Mouse (Mus musculus): Measurements from ENCODE around the gene Tcea2. TPM values are rescaled to one million over a fixed set of nuclear protein-coding genes. Genes with fewer than 3 reads are reported as not detected.

Gene Tcea2
- polyA plus RNA-seq, 1 experiment from 2014 or later, result 12.1 TPM

GRCm38 (mm10) chr2:181689466-181690160, 9.5 kb downstream of the Tcea2 start:
- Histone ChIP-seq H3K27me3 (replicated peaks; ENCODE audit: control insufficient read depth, insufficient read depth, low read length) (no peaks in the 10 kb centered on the region), H3K4me1 (replicated peaks; ENCODE audit: control insufficient read depth, insufficient read depth, low read length) (no peaks in the 10 kb centered on the region; the same call in none of the 2 replicates), H3K4me2 (no peak overlapping the region), H3K36me3 (ENCODE audit: control insufficient read depth, insufficient read depth, low read length) (peaks cover 9% of the 10 kb centered on the region), H3K27ac (ENCODE audit: low read depth, low read length) (no peak overlapping the region), H3K9ac (ENCODE audit: low read depth, low read length) (no peak overlapping the region), H3K9me3 (ENCODE audit: control insufficient read depth, low read length) (no peaks in the 10 kb centered on the region), H3K4me3 (ENCODE audit: low read depth, low read length) (no peak overlapping the region)
- ATAC-seq (replicated peaks; ENCODE audit: low FRiP score), result no peak
- DNase-seq (ENCODE audit: low spot score), result peak; percentile 20
- WGBS, result 83% methylated on average over 10 of the region's 10 CpGs

- Histone ChIP-seq H3K4me1 (replicated peaks; ENCODE audit: control insufficient read depth, insufficient read depth, low read length) (no peaks in the 10 kb centered on the region; the same call in none of the 2 replicates), H3K9ac (ENCODE audit: low read depth, low read length) (no peak overlapping the region), H3K36me3 (ENCODE audit: control insufficient read depth, insufficient read depth, low read length) (peaks cover 9% of the 10 kb centered on the region), H3K4me3 (ENCODE audit: low read depth, low read length) (no peak overlapping the region), H3K27ac (ENCODE audit: low read depth, low read length) (no peak overlapping the region), H3K9me3 (ENCODE audit: control insufficient read depth, low read length) (no peaks in the 10 kb centered on the region), H3K27me3 (replicated peaks; ENCODE audit: control insufficient read depth, insufficient read depth, low read length) (0 out of 2 replicates have a peak, but pooled peaks cover 2% of the 10 kb centered on the region), H3K4me2 (peak overlapping the region; percentile 74)
- DNase-seq (ENCODE audit: low spot score), result peak; percentile 24
- WGBS, result 70% methylated on average over 6 of the region's 6 CpGs
- ATAC-seq (replicated peaks; ENCODE audit: low FRiP score), result no peak
Observed at GRCm38 (mm10) chr2:181691083-181691482, 11.0 kb downstream of the Tcea2 start.

DNA sequence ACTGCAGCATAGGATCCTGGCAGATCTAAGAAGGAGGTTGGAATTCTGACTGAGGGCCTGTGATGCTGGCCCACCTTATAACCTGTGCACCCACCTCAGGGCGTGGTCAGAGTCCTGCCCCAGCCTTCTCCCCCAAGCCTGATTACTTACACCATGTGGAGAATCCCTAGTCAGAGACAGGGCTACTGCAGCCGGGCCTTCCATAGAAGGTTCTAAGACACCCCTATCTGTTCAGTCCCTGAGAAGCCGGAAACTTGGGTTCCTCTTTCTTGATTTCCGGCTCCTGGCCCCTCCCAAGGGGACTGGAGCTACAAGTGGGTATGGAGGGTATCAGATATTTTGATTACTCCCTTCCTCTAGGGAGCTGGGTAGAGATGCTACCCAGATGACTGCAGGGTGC, 11.5 kb downstream of the Tcea2 start:
- H3K4me3 ChIP-seq (ENCODE audit: low read depth, low read length), result no peak overlapping the region
- peak overlapping the region; percentile 74 for H3K4me2 ChIP-seq
- H3K27me3 ChIP-seq (replicated peaks; ENCODE audit: control insufficient read depth, insufficient read depth, low read length), result 0 out of 2 replicates have a peak, but pooled peaks cover 2% of the 10 kb centered on the region
- WGBS, result 58% methylated on average over 4 of the region's 4 CpGs
- H3K9ac ChIP-seq (ENCODE audit: low read depth, low read length), result no peak overlapping the region
- no peaks in the 10 kb centered on the region for H3K9me3 ChIP-seq (ENCODE audit: control insufficient read depth, low read length)
- DNase-seq (ENCODE audit: low spot score) (peak; percentile 29), ATAC-seq (replicated peaks; ENCODE audit: low FRiP score) (no peak)
- no peak overlapping the region for H3K27ac ChIP-seq (ENCODE audit: low read depth, low read length)
- no peaks in the 10 kb centered on the region; the same call in none of the 2 replicates for H3K4me1 ChIP-seq (replicated peaks; ENCODE audit: control insufficient read depth, insufficient read depth, low read length)
- H3K36me3 ChIP-seq (ENCODE audit: control insufficient read depth, insufficient read depth, low read length), result peaks cover 9% of the 10 kb centered on the region

GRCm38 (mm10) chr2:181692304-181692703, 12.2 kb downstream of the Tcea2 start:
- no peak overlapping the region for H3K27ac ChIP-seq (ENCODE audit: low read depth, low read length)
- H3K36me3 ChIP-seq (ENCODE audit: control insufficient read depth, insufficient read depth, low read length), result peaks cover 4% of the 10 kb centered on the region; the same call in 1 of the 2 replicates
- no peaks in the 10 kb centered on the region; the same call in none of the 2 replicates for H3K4me1 ChIP-seq (replicated peaks; ENCODE audit: control insufficient read depth, insufficient read depth, low read length)
- H3K4me3 ChIP-seq (ENCODE audit: low read depth, low read length), result peak overlapping the region; percentile 60; the same call in 1 of the 2 replicates
- ATAC-seq (replicated peaks; ENCODE audit: low FRiP score) (no peak), DNase-seq (ENCODE audit: low spot score) (no peak)
- WGBS, result 79% methylated on average over 3 of the region's 3 CpGs
- H3K9me3 ChIP-seq (ENCODE audit: control insufficient read depth, low read length), result no peaks in the 10 kb centered on the region
- H3K27me3 ChIP-seq (replicated peaks; ENCODE audit: control insufficient read depth, insufficient read depth, low read length), result 0 out of 2 replicates have a peak, but pooled peaks cover 2% of the 10 kb centered on the region
- H3K4me2 ChIP-seq, result peak overlapping the region; percentile 74
- no peak overlapping the region for H3K9ac ChIP-seq (ENCODE audit: low read depth, low read length)

GRCm38 (mm10) chr2:181693339-181694280, 13.5 kb downstream of the Tcea2 start, which contains the start of gene Rgs19:
Rgs19 (minus strand) TSS chr2:181693977.
- no peaks in the 10 kb centered on the region; the same call in none of the 2 replicates for H3K4me1 ChIP-seq (replicated peaks; ENCODE audit: control insufficient read depth, insufficient read depth, low read length)

GRCm38 (mm10) chr2:181694581-181694980, 14.5 kb downstream of the Tcea2 start:
- Histone ChIP-seq H3K27ac (ENCODE audit: low read depth, low read length) (no peak overlapping the region), H3K4me3 (ENCODE audit: low read depth, low read length) (no peak overlapping the region), H3K9me3 (ENCODE audit: control insufficient read depth, low read length) (no peaks in the 10 kb centered on the region), H3K9ac (ENCODE audit: low read depth, low read length) (no peak overlapping the region), H3K4me1 (replicated peaks; ENCODE audit: control insufficient read depth, insufficient read depth, low read length) (no peaks in the 10 kb centered on the region; the same call in none of the 2 replicates), H3K27me3 (replicated peaks; ENCODE audit: control insufficient read depth, insufficient read depth, low read length) (0 out of 2 replicates have a peak, but pooled peaks cover 2% of the 10 kb centered on the region), H3K4me2 (peak overlapping the region; percentile 74), H3K36me3 (ENCODE audit: control insufficient read depth, insufficient read depth, low read length) (no peaks in the 10 kb centered on the region; the same call in 1 of the 2 replicates)
- ATAC-seq (replicated peaks; ENCODE audit: low FRiP score), result no peak
- WGBS, result 79% methylated on average over 3 of the region's 3 CpGs
- peak; percentile 30 for DNase-seq (ENCODE audit: low spot score)

More at GRCm38 (mm10) chr2:181693339-181694280, 13.5 kb downstream of the Tcea2 start, which contains the start of gene Rgs19:
- peak; percentile 69 for ATAC-seq (replicated peaks; ENCODE audit: low FRiP score)
- no peak within 1 kb of the TSS for H3K27ac ChIP-seq (ENCODE audit: low read depth, low read length)
- H3K4me3 ChIP-seq (ENCODE audit: low read depth, low read length), result peak within 1 kb of the TSS; percentile 60
- H3K4me2 ChIP-seq, result peak within 1 kb of the TSS; percentile 74
- H3K9ac ChIP-seq (ENCODE audit: low read depth, low read length), result peak within 1 kb of the TSS; percentile 58
- peak; percentile 84 for DNase-seq (ENCODE audit: low spot score)
- 0 out of 2 replicates have a peak, but pooled peaks cover 2% of the 10 kb centered on the region for H3K27me3 ChIP-seq (replicated peaks; ENCODE audit: control insufficient read depth, insufficient read depth, low read length)
- no peaks in the 10 kb centered on the region for H3K9me3 ChIP-seq (ENCODE audit: control insufficient read depth, low read length)
- H3K36me3 ChIP-seq (ENCODE audit: control insufficient read depth, insufficient read depth, low read length), result peaks cover 4% of the 10 kb centered on the region; the same call in 1 of the 2 replicates
- under 1% methylated on average over 74 of the region's 75 CpGs for WGBS

GRCm38 (mm10) chr2:181695776-181696175, 15.7 kb downstream of the Tcea2 start:
- Histone ChIP-seq H3K9ac (ENCODE audit: low read depth, low read length) (no peak overlapping the region), H3K4me2 (no peak overlapping the region), H3K36me3 (ENCODE audit: control insufficient read depth, insufficient read depth, low read length) (no peaks in the 10 kb centered on the region), H3K9me3 (ENCODE audit: control insufficient read depth, low read length) (no peaks in the 10 kb centered on the region), H3K27me3 (replicated peaks; ENCODE audit: control insufficient read depth, insufficient read depth, low read length) (0 out of 2 replicates have a peak, but pooled peaks cover 2% of the 10 kb centered on the region), H3K4me3 (ENCODE audit: low read depth, low read length) (no peak overlapping the region), H3K4me1 (replicated peaks; ENCODE audit: control insufficient read depth, insufficient read depth, low read length) (no peaks in the 10 kb centered on the region; the same call in none of the 2 replicates), H3K27ac (ENCODE audit: low read depth, low read length) (no peak overlapping the region)
- 60% methylated on average over 1 of the region's 1 CpGs for WGBS
- ATAC-seq (replicated peaks; ENCODE audit: low FRiP score) (no peak), DNase-seq (ENCODE audit: low spot score) (no peak)

DNA sequence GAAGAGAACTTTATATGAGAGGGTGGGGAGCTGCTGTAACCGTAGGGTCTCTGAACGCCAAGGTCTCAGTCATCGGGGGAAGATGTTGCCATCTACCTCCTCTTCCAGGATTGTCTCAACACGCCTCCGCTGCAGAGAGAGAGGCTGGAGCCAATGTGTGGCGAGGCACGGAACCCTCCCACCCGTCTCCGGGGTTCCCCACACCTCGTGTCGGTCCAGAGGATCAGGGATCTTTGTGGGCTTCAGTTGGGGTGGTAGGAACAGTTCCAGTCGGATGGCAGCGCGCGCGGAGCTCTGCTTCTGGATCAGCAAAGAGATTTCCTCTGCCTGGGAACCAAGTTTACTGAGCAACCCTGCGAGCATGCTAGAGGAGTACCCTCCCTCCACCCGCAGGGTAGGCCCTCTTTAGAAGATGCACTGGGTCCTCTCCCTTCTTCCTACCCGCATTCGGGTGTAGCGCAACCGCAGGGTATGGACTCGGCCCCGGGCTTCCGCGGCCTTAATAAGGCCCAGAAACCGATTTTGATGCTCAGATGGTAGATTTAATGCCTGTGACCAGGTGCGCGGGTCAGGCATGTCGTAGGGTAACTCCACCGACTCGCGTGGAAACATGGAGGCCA, 16.8 kb downstream of the Tcea2 start:
- DNase-seq (ENCODE audit: low spot score) (no peak), ATAC-seq (replicated peaks; ENCODE audit: low FRiP score) (no peak)
- Histone ChIP-seq H3K27ac (ENCODE audit: low read depth, low read length) (no peak overlapping the region), H3K4me3 (ENCODE audit: low read depth, low read length) (no peak overlapping the region), H3K4me2 (no peak overlapping the region), H3K9me3 (ENCODE audit: control insufficient read depth, low read length) (no peaks in the 10 kb centered on the region), H3K4me1 (replicated peaks; ENCODE audit: control insufficient read depth, insufficient read depth, low read length) (no peaks in the 10 kb centered on the region; the same call in 1 of the 2 replicates), H3K36me3 (ENCODE audit: control insufficient read depth, insufficient read depth, low read length) (no peaks in the 10 kb centered on the region), H3K27me3 (replicated peaks; ENCODE audit: control insufficient read depth, insufficient read depth, low read length) (0 out of 2 replicates have a peak, but pooled peaks cover 2% of the 10 kb centered on the region), H3K9ac (ENCODE audit: low read depth, low read length) (no peak overlapping the region)
- WGBS, result 67% methylated on average over 33 of the region's 33 CpGs
